Mouse (Mus musculus): Measurements from ENCODE around the gene 2310011J03Rik. TPM values are rescaled to one million over a fixed set of nuclear protein-coding genes. Genes with fewer than 3 reads are reported as not detected.
A peak's percentile ranks its signal among the peaks of the same experiment; 100 is the strongest.

2310011J03Rik gene
- polyA plus RNA-seq, 1 experiment: 88.2 TPM

DNA sequence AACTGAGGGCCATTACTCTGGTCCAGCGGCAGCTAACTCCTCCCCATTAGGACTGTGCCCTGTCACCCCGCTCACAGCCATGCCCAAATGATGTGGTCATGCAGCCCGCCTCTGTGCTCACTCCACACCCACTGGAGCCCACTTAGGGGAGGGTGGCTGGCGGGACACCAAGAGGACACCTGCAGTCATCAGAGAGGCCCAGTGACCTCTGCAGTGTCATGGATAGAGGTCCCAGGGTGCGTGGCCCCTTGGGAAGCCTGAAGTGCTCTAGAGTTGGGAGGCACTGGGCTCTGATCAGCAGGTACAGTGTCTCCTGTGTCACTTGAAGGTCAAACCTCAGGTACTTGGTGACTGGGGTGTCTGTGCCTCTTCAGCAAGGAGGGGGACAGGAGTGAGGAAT, 23.5 kb downstream of the 2310011J03Rik start:
- Histone ChIP-seq H3K4me3 (replicated peaks) (peak overlapping the region; percentile 82), H3K36me3 (replicated peaks; ENCODE audit: low read length) (peaks cover 21% of the 10 kb centered on the region), H3K4me1 (peaks cover 88% of the 10 kb centered on the region), H3K27me3 (replicated peaks) (peaks cover 45% of the 10 kb centered on the region), H3K9me3 (no peaks in the 10 kb centered on the region)
- TF ChIP-seq FLI1 (IDR thresholded peaks at IDR 0.05; ENCODE audit: low read length): no peak
- TF ChIP-seq GATA1 (IDR thresholded peaks at IDR 0.05; ENCODE audit: borderline replicate concordance, low read length): no peak

DNA sequence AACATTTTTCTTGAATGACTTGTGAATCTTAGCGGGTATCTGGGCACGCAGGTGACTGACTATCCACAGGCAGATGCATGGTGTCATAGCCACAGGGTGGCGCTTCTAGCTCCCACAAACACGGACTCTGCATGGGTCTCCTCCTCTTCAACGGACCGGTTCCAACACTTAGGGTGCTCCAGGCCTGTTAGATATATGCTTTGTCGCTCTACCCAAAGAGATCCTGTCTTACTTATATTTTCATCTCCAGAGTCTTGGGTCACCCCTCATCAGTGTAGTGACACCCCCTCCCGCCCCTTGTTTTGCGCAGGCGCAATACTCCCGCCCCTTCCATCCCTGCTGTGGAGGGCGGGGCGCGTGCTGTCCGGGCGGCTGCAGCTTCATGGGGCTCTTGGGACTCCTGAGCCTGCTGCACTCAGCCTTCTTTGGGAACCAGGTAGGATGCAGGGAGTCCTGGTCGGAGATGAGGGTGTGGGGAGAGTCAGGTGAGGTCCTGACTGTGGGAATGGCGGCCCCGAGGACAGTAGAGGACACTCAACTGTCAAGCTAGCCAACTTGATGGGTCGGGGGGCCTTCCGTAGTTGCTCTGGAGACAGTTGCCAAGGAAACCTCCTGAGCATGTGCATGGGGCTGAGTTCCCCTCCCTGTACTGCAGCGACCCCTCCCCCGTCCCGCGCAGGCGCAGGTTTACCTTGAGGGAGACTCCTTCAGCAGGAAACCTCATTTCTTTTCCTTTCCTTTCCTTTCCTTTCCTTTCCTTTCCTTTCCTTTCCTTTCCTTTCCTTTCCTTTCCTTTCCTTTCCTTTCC, 24.5 kb downstream of the 2310011J03Rik start, which contains the start of gene Apc2:
Gene Apc2, plus strand, starts transcription at position 360 of the 808 bp plus-strand sequence.
- H3K36me3 ChIP-seq (replicated peaks; ENCODE audit: low read length): peaks cover 21% of the 10 kb centered on the region
- peak within 1 kb of the TSS; percentile 90 for H3K4me3 ChIP-seq (replicated peaks)
- no peak for TF ChIP-seq GATA1 (IDR thresholded peaks at IDR 0.05; ENCODE audit: borderline replicate concordance, low read length)
- TF ChIP-seq FLI1 (IDR thresholded peaks at IDR 0.05; ENCODE audit: low read length): no peak
- H3K4me1 ChIP-seq: peaks cover 81% of the 10 kb centered on the region
- peaks cover 35% of the 10 kb centered on the region for H3K27me3 ChIP-seq (replicated peaks)
- H3K9me3 ChIP-seq: no peaks in the 10 kb centered on the region

DNA sequence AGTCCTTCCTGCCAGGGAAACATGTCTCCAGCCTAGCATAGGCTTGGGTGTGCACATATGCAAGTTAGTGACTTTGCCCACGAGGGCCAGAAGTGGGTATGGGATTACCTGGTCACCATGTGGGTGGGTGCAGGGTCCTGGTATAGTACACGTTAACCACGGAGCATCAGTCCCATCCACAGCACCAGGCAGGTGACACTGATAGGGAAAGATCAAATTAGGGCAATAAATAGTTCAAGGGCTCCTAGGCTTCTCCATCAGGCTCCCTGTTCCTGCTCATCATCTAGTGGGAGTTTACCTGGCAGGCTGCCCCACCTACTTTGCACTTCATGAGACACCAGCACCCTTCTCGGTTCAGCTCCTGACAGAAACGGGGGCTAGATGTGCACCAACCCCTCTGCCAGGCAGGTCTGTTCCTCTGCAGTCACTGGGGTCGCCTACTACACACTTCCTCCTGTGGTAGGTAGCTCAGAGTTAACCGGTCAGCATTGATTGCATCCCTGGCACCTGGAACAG, 25.5 kb downstream of the 2310011J03Rik start:
- H3K9me3 ChIP-seq: no peaks in the 10 kb centered on the region
- H3K27me3 ChIP-seq (replicated peaks): peaks cover 25% of the 10 kb centered on the region
- no peak for TF ChIP-seq GATA1 (IDR thresholded peaks at IDR 0.05; ENCODE audit: borderline replicate concordance, low read length)
- TF ChIP-seq FLI1 (IDR thresholded peaks at IDR 0.05; ENCODE audit: low read length): no peak
- peaks cover 21% of the 10 kb centered on the region for H3K36me3 ChIP-seq (replicated peaks; ENCODE audit: low read length)
- H3K4me3 ChIP-seq (replicated peaks): peak overlapping the region; percentile 29
- peaks cover 75% of the 10 kb centered on the region for H3K4me1 ChIP-seq

DNA sequence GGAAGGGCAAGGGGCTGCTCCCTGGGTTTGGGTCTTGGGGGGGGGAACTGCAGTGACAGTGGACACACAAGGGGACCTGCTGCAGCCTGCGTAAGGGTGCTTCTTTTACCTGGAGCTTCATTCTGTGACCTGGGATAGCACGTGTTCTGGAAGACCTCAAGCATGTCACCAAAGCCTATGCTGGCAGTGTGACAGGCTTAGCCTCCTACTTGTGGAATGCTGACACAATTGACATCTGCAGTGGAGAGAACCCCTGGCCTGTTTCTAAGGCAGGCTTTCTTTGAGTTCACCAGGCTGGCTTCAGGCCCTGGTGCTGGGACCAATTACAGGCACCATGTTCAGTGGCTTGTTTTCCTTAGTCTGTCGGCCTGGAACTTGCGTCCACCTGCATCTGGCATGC, 26.0 kb downstream of the 2310011J03Rik start:
- H3K27me3 ChIP-seq (replicated peaks): peaks cover 20% of the 10 kb centered on the region
- H3K36me3 ChIP-seq (replicated peaks; ENCODE audit: low read length): peaks cover 24% of the 10 kb centered on the region
- H3K9me3 ChIP-seq: no peaks in the 10 kb centered on the region
- H3K4me1 ChIP-seq: peaks cover 70% of the 10 kb centered on the region
- peak overlapping the region; percentile 64 for H3K4me3 ChIP-seq (replicated peaks)
- TF ChIP-seq GATA1 (IDR thresholded peaks at IDR 0.05; ENCODE audit: borderline replicate concordance, low read length): no peak
- TF ChIP-seq FLI1 (IDR thresholded peaks at IDR 0.05; ENCODE audit: low read length): no peak

DNA sequence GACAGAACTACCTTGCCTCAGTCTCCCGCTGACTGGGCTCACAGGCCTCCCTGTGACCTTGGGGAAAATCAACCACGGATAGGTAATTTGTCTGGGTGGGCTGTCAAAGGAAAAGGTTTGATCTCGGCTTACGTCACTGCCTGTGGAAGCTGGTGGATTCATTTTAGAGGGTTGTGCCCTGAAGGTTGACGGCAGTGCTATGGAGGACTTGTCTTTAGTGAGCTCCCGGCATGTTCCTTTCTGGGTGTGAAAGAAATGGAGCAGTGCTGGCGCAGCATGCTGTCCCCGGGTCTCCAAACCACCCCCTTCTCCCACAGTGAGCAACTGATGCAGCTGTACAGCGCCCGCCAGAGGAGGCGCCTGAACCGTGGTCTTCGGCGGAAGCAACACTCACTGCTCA, 27.0 kb downstream of the 2310011J03Rik start:
- peaks cover 33% of the 10 kb centered on the region for H3K36me3 ChIP-seq (replicated peaks; ENCODE audit: low read length)
- peaks cover 10% of the 10 kb centered on the region for H3K27me3 ChIP-seq (replicated peaks)
- TF ChIP-seq GATA1 (IDR thresholded peaks at IDR 0.05; ENCODE audit: borderline replicate concordance, low read length): no peak
- TF ChIP-seq FLI1 (IDR thresholded peaks at IDR 0.05; ENCODE audit: low read length): no peak
- H3K4me1 ChIP-seq: peaks cover 65% of the 10 kb centered on the region
- H3K9me3 ChIP-seq: no peaks in the 10 kb centered on the region
- peak overlapping the region; percentile 95 for H3K4me3 ChIP-seq (replicated peaks)

DNA sequence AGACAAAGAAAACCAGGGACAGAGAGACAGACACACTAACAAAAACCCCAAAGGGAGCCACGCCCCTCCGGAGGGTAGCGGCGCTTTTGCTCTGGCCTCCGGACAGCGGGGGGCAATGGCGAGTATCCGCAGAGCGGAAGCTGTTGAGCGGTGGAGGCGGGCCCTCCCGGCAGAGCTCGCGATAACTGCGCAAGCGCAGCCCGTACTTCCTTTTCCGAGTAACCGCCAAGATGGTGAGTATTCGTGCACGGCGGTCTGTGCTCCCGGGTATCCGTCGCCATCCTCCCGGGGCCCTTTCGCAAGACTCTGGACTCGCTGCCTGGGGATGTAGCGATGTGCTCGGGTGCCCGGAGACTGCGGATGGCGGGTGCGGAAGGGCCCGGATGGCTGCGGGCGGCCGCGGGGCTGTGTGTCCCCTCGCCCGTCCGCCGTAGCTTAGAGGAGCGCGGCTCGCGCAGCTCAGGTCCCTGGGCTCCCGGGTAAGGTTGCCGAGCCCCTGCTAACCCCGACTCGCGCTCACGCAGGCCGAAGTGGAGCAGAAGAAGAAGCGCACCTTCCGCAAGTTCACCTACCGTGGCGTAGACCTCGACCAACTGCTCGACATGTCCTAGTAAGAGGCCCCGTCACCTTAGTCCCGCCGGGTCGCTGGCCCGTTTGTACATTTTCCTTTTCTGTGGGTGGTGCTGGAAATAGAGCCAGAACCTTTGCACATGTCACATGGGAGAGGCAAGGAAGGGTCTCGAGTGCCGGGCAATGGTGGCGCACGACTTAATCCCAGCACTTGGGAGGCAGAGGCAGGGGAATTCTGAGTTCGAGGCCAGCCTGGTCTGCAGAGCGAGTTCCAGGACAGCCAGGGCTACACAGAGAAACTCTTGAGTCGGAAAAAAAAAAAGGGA, 27.8 kb downstream of the 2310011J03Rik start, which contains the start of gene Rps15:
Gene Rps15, plus strand, starts transcription at position 203 of the 896 bp plus-strand sequence.
- Histone ChIP-seq H3K27me3 (replicated peaks) (peaks cover 3% of the 10 kb centered on the region), H3K9me3 (no peaks in the 10 kb centered on the region), H3K36me3 (replicated peaks; ENCODE audit: low read length) (peaks cover 42% of the 10 kb centered on the region), H3K4me1 (peaks cover 56% of the 10 kb centered on the region), H3K4me3 (replicated peaks) (peak within 1 kb of the TSS; percentile 95)
- TF ChIP-seq FLI1 (IDR thresholded peaks at IDR 0.05; ENCODE audit: low read length) (peak; percentile 56; the same call in 1 of the 2 replicates), GATA1 (IDR thresholded peaks at IDR 0.05; ENCODE audit: borderline replicate concordance, low read length) (no peak)

DNA sequence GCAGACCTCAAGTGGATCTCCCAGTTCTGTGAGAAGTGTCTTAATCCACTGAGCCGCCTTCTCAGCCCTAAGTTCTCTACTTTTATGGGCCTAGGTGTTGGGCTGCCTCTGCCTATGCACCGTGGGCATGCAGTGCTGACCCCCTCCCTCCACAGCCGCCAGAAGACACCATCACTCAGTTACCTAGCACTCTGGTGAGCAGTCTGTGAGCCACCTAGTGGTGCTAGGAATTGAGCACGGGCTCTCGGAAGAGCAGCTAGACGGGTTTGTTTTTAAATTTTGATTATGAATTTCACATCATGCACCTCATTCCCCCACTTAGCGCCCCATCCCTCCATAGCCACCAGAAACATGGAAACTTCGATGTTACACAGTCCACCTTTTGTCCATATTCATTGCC, 31.7 kb downstream of the 2310011J03Rik start:
- H3K9me3 ChIP-seq: no peaks in the 10 kb centered on the region
- H3K36me3 ChIP-seq (replicated peaks; ENCODE audit: low read length): peaks cover 64% of the 10 kb centered on the region
- no peaks in the 10 kb centered on the region for H3K27me3 ChIP-seq (replicated peaks)
- TF ChIP-seq GATA1 (IDR thresholded peaks at IDR 0.05; ENCODE audit: borderline replicate concordance, low read length) (no peak), FLI1 (IDR thresholded peaks at IDR 0.05; ENCODE audit: low read length) (no peak)
- H3K4me1 ChIP-seq: peaks cover 31% of the 10 kb centered on the region
- no peak overlapping the region for H3K4me3 ChIP-seq (replicated peaks)

DNA sequence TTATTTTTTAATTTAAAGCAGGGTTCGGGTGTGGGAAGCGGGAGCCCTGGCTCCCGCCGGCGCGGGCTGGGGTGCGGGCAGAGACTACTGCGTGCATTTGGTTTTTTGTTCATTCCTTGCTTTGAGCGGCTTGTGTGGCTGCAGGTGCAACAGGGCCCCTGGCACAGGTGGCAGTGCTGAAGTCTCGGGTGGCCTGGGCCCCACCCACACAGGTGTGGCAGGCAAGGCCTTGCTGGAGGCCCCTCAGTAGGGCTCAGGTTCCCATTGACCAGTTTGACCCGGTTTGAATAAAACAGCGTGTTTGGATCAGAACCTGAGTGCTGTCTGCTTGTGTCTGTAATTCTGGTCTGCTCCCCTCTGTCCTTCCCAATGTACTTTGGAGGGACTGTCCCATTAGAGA, 32.2 kb downstream of the 2310011J03Rik start:
- H3K4me3 ChIP-seq (replicated peaks): no peak overlapping the region
- TF ChIP-seq FLI1 (IDR thresholded peaks at IDR 0.05; ENCODE audit: low read length): no peak
- no peak for TF ChIP-seq GATA1 (IDR thresholded peaks at IDR 0.05; ENCODE audit: borderline replicate concordance, low read length)
- H3K9me3 ChIP-seq: no peaks in the 10 kb centered on the region
- peaks cover 64% of the 10 kb centered on the region for H3K36me3 ChIP-seq (replicated peaks; ENCODE audit: low read length)
- peaks cover 30% of the 10 kb centered on the region for H3K4me1 ChIP-seq
- H3K27me3 ChIP-seq (replicated peaks): no peaks in the 10 kb centered on the region

DNA sequence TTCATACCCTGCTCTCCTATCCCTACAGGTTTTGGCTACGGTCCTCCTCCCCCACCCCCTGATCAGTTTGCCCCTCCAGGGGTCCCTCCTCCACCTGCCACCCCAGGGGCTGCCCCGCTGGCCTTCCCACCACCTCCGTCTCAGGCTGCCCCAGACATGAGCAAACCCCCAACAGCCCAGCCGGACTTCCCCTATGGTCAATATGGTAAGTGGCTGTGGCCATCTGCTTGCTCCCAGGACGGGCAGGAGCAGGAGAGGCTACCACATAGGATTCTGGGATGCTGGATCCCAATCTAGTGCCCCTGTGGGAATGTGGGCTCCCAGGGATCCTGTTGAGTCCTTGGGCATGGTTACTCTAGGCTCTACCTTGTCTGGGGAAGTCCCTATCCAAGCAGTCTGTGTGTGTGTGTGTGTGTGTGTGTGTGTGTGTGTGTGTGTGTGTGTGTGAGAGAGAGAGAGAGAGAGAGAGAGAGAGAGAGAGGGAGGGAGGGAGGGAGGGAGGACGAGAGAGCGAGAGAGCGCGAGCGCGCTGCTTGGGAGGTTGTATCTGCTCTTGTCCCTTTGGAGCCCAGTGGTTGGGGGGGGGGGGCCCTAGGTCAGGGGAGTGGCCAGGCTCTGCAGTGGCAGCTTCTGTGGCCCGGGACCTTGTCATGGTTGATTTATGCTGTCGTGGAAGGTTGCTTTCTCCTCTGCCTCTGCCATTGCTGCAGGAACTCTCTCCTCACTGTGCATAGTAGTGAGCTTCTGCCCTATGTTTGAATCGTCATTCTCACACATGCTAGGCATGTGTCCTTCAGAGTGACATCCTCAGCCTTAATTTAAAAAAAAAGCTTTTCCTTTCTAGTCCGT, 34.9 kb downstream of the 2310011J03Rik start:
- H3K27me3 ChIP-seq (replicated peaks): no peaks in the 10 kb centered on the region
- peaks cover 90% of the 10 kb centered on the region for H3K36me3 ChIP-seq (replicated peaks; ENCODE audit: low read length)
- H3K4me3 ChIP-seq (replicated peaks): no peak overlapping the region
- peaks cover 44% of the 10 kb centered on the region for H3K4me1 ChIP-seq
- H3K9me3 ChIP-seq: no peaks in the 10 kb centered on the region
- no peak for TF ChIP-seq GATA1 (IDR thresholded peaks at IDR 0.05; ENCODE audit: borderline replicate concordance, low read length)
- TF ChIP-seq FLI1 (IDR thresholded peaks at IDR 0.05; ENCODE audit: low read length): no peak
